Mouse (Mus musculus): ENCODE measurements around the gene Shisa9.
"Not testable (repeated sequence)": the region's sequence is repeated elsewhere in the genome, so short reads cannot be mapped to it uniquely, and the experiment has no call there.

Gene Shisa9
- long read RNA-seq, experiment 1, partial matches to known transcripts, result 0 of 1 reads
- long read RNA-seq, experiment 1, other reads (novel, unspliced or antisense), result 1 of 1 reads
- long read RNA-seq, experiment 2, partial matches to known transcripts, result 0 of 1 reads
- long read RNA-seq, experiment 2, other reads (novel, unspliced or antisense), result 0 of 1 reads

GRCm38 (mm10) chr16:11983616-11984270 lies at the start of gene Shisa9:
TSS of gene Shisa9 (plus strand) at chr16:11984113.
- intact Hi-C loops (cut with DNase I), result no loop called here

GRCm38 (mm10) chr16:11940477-11940876 lies 43.4 kb upstream of the Shisa9 start:
- intact Hi-C loops (cut with DNase I), result loop anchor here (5.0 kb wide), 1 partner anchor 238 kb away; no protein-coding TSS in a partner anchor

GRCm38 (mm10) chr16:11960691-11961090 lies 23.2 kb upstream of the Shisa9 start:
- intact Hi-C loops (cut with DNase I), result no loop called here

- intact Hi-C loops (cut with DNase I), result no loop called here
These were observed 17.9 kb upstream of the Shisa9 start for GRCm38 (mm10) chr16:11966041-11966440.

- intact Hi-C loops (cut with DNase I), result not testable (repeated sequence)
These were observed 17.1 kb upstream of the Shisa9 start for GRCm38 (mm10) chr16:11966810-11967209.

GRCm38 (mm10) chr16:11967579-11967978 lies 16.3 kb upstream of the Shisa9 start:
- intact Hi-C loops (cut with DNase I), result no loop called here

- intact Hi-C loops (cut with DNase I), result no loop called here
These were observed 10.2 kb upstream of the Shisa9 start for GRCm38 (mm10) chr16:11973707-11974106.

GRCm38 (mm10) chr16:11976737-11977136 lies 7.2 kb upstream of the Shisa9 start:
- intact Hi-C loops (cut with DNase I), result no loop called here

- intact Hi-C loops (cut with DNase I), result loop anchor here (2.0 kb wide), 1 partner anchor 220 kb away; no protein-coding TSS in a partner anchor
These were observed 3.1 kb upstream of the Shisa9 start for GRCm38 (mm10) chr16:11980764-11981163.

- intact Hi-C loops (cut with DNase I), result no loop called here
These were observed 752 bp upstream of the Shisa9 start for GRCm38 (mm10) chr16:11983106-11983615.

- intact Hi-C loops (cut with DNase I), result no loop called here
These were observed 418 bp downstream of the Shisa9 start for GRCm38 (mm10) chr16:11984271-11984791.

- intact Hi-C loops (cut with DNase I), result no loop called here
These were observed 3.1 kb downstream of the Shisa9 start for GRCm38 (mm10) chr16:11987056-11987455.

GRCm38 (mm10) chr16:12005177-12005576 lies 21.3 kb downstream of the Shisa9 start:
- intact Hi-C loops (cut with DNase I), result no loop called here

- intact Hi-C loops (cut with DNase I), result no loop called here
These were observed 26.2 kb downstream of the Shisa9 start for GRCm38 (mm10) chr16:12010136-12010535.

GRCm38 (mm10) chr16:12012747-12013146 lies 28.8 kb downstream of the Shisa9 start:
- intact Hi-C loops (cut with DNase I), result no loop called here

- intact Hi-C loops (cut with DNase I), result no loop called here
These were observed 30.6 kb downstream of the Shisa9 start for GRCm38 (mm10) chr16:12014523-12014922.

GRCm38 (mm10) chr16:12017921-12018618 lies 34.2 kb downstream of the Shisa9 start:
- intact Hi-C loops (cut with DNase I), result no loop called here

GRCm38 (mm10) chr16:12020103-12020755 lies 36.3 kb downstream of the Shisa9 start:
- intact Hi-C loops (cut with DNase I), result no loop called here

- intact Hi-C loops (cut with DNase I), result no loop called here
These were observed 48.5 kb downstream of the Shisa9 start for GRCm38 (mm10) chr16:12032441-12032840.

- intact Hi-C loops (cut with DNase I), result no loop called here
These were observed 51.0 kb downstream of the Shisa9 start for GRCm38 (mm10) chr16:12034868-12035267.

- intact Hi-C loops (cut with DNase I), result no loop called here
These were observed 51.7 kb downstream of the Shisa9 start for GRCm38 (mm10) chr16:12035626-12036025.

Data from adrenal gland (tissue).